Mouse (Mus musculus) thymus, postnatal 4 days (tissue): Measurements from ENCODE around the gene 4833420G17Rik.
"Not testable (repeated sequence)": the region's sequence is repeated elsewhere in the genome, so short reads cannot be mapped to it uniquely, and the experiment has no call there.

Experiments
- DNase-seq: peaks from one replicate; pipeline ENCODE4 v3.0.0; 2021

Gene 4833420G17Rik

GRCm38 (mm10) chr13:119462596-119463560, at the start of gene 4833420G17Rik:
4833420G17Rik (plus strand) TSS chr13:119462768.
- peak; percentile 89 for DNase-seq

GRCm38 (mm10) chr13:119413026-119413425, 49.5 kb upstream of the 4833420G17Rik start:
- no peak for DNase-seq

DNA sequence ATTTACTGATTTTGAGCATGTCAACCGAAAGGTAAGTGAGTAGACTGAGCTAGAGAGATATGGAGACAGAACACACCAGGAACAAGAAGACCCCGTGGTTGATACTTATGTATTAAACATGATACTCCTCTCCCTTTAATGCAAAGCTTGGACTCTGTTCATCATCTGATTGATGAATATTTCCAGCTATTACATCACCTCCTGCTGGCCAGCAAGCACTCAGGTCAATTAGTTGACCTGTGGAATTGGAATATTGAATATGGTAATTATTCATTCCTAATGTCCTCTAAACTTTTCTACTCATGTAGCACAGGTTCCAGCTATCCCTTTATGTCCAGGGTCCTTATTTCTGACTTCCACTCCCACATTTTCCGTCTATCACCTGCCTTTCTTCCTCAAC, 44.1 kb upstream of the 4833420G17Rik start:
- DNase-seq: no peak

- DNase-seq: peak; percentile 19
Measured at GRCm38 (mm10) chr13:119430164-119430563, 32.4 kb upstream of the 4833420G17Rik start.

- DNase-seq: no peak
Measured at GRCm38 (mm10) chr13:119432041-119432440, 30.5 kb upstream of the 4833420G17Rik start.

DNA sequence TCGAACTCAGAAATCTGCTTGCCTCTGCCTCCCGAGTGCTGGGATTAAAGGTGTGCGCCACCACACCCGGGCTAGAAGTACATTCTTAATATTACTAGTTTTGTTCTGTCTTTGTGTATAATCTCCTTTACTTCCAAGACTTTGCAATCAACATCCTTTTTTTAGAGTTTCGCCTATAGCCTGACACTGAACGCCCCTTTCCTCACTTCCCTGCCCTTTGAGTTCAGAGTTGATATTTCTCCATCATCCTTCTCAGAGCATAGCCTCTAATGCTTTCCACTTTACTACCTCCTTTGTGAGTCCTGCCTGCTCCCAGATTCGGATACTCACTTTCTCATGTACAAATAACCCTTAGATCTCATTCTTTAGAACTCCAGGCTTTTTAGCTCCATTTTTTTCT, 28.2 kb upstream of the 4833420G17Rik start:
- DNase-seq: no peak

GRCm38 (mm10) chr13:119442244-119442643, 20.3 kb upstream of the 4833420G17Rik start:
- no peak for DNase-seq

GRCm38 (mm10) chr13:119453563-119453962, 9.0 kb upstream of the 4833420G17Rik start:
- no peak for DNase-seq

- no peak for DNase-seq
Measured at GRCm38 (mm10) chr13:119455082-119455481, 7.5 kb upstream of the 4833420G17Rik start.

- no peak for DNase-seq
Measured at GRCm38 (mm10) chr13:119456342-119456741, 6.2 kb upstream of the 4833420G17Rik start.

DNA sequence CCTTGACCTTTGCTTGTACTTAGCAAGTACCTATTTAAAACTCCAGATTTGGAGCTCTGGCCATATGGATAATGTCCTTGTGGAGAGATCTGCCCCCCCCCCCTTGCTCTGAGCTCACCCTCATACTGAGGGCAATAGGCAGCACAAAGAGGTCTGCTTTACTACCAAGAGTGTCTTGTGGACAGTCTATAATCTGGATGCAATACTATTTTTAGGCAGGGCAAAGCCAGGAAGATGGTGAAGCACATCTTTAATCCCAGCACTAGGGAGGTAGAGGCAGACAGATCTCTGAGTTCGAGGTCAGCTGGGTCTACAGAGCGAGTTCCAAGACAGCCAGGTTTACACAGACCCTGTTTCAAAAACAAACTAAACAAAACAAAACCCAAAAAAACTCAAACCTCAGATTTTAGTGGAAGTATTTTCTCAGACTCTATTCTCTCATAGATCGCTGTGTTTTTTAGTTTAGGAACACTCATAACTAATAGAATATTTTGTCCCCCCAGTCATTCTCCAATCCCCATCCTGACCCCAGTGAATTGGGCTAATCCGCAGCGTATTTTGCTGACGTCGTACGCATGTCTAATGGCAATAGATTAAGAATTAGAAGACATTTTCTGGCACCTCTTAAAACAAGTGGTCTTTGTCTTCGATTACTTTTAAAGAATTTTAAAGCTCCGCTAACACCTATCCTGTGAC, 520 bp upstream of the 4833420G17Rik start:
- DNase-seq: no peak

- no peak for DNase-seq
Measured at GRCm38 (mm10) chr13:119476631-119477030, 14.1 kb downstream of the 4833420G17Rik start.

GRCm38 (mm10) chr13:119477789-119478188, 15.2 kb downstream of the 4833420G17Rik start:
- DNase-seq: no peak

DNA sequence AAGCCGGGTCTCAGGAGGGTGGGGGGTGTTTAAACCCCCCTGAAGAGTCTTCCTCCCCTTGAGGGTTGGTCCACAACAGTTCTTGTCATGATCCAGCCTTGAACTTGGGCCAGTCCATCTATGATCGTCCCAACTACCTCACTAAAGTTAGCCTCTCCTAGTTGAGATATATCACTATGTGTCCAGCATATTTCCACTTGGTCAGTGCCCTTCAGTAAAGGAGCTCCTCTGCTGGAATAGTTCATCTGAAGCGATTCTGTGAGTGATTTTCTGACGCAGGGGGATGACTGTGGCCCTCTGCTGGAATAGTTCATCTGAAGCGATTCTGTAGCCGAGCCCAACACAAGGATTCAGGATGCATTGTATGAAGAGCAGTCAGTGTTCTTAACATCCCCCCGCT, 24.8 kb downstream of the 4833420G17Rik start:
- DNase-seq: no peak

- peak; percentile 88 for DNase-seq
Measured at GRCm38 (mm10) chr13:119487880-119488580, 25.5 kb downstream of the 4833420G17Rik start, which contains the start of the genes Tmem267 and 3110070M22Rik. Tmem267 (plus strand) TSS chr13:119488039. 3110070M22Rik (minus strand) TSS chr13:119488383.

- not testable (repeated sequence) for DNase-seq
Measured at GRCm38 (mm10) chr13:119492083-119492482, 29.5 kb downstream of the 4833420G17Rik start.

- DNase-seq: not testable (repeated sequence)
Measured at GRCm38 (mm10) chr13:119494938-119495337, 32.4 kb downstream of the 4833420G17Rik start.
